Mouse (Mus musculus) stomach, embryonic 16.5 days (tissue): ENCODE data around the gene Txndc2. TPM values are rescaled to one million over a fixed set of nuclear protein-coding genes. Genes with fewer than 3 reads are reported as not detected.

Source experiments
- ATAC-seq: fragments of 200-750 bp; cut with Nextera tagmentation; 2 replicates; pipeline ENCODE4 v1.8.0; 2017; ENCODE audit warnings: moderate number of reproducible peaks, moderate TSS enrichment; ENCODE audit not compliant: insufficient read depth, low FRiP score
- H3K27ac ChIP-seq: fragments of 300-500 bp; sonication (generic); 2 replicates; pipeline ENCODE4 v1.5.1; 2014; ENCODE audit warnings: low read length
- H3K27me3 ChIP-seq: fragments of 300-500 bp; sonication (generic); 2 replicates; pipeline ENCODE4 v1.6.1; 2014; ENCODE audit warnings: low read length, control low read depth, mixed read lengths; ENCODE audit not compliant: control insufficient read depth, insufficient read depth
- H3K36me3 ChIP-seq: fragments of 300-500 bp; sonication (generic); 2 replicates; pipeline ENCODE4 v1.6.1; 2014; ENCODE audit warnings: low read length; ENCODE audit not compliant: control insufficient read depth, insufficient read depth
- H3K4me1 ChIP-seq: fragments of 300-500 bp; sonication (generic); 2 replicates; pipeline ENCODE4 v1.6.1; 2014; ENCODE audit warnings: low read length, control low read depth, mixed read lengths; ENCODE audit not compliant: control insufficient read depth, insufficient read depth
- H3K4me2 ChIP-seq: fragments of 300-500 bp; sonication (generic); 2 replicates; pipeline ENCODE4 v1.6.1; 2014; ENCODE audit warnings: low read depth, low read length, mixed read lengths
- H3K4me3 ChIP-seq: fragments of 300-500 bp; sonication (generic); replicated peaks from 2 replicates; pipeline ENCODE4 v1.5.1; 2014; ENCODE audit warnings: mild to moderate bottlenecking, low read length
- H3K9ac ChIP-seq: fragments of 300-500 bp; sonication (generic); 2 replicates; pipeline ENCODE4 v1.6.1; 2014; ENCODE audit warnings: low read length
- H3K9me3 ChIP-seq: fragments of 300-500 bp; sonication (generic); replicated peaks from 2 replicates; pipeline ENCODE4 v1.6.1; 2016; ENCODE audit warnings: low read length, control low read depth; ENCODE audit not compliant: control insufficient read depth
- WGBS: fragments of 180-500 bp; shearing (Covaris S2); extraction: QIAGEN DNeasy Blood & Tissue Kit; methylation state at CpG from one replicate; pipeline ENCODE4 v1.1.7; 2014; 5-methylcytosine and 5-hydroxymethylcytosine counted together
- polyA plus RNA-seq: library from polyadenylated mRNA; unstranded; fragments of >200 nt; fragmentation: Nextera tagmentation; extraction: Ambion mirVana; gene quantifications from 2 replicates; pipeline ENCODE4 v1.2.1, GENCODE M21; 2015

The Txndc2 gene
- polyA plus RNA-seq, 1 experiment from 2014 or later: not detected

GRCm38 (mm10) chr17:65611721-65612120, 30.2 kb downstream of the Txndc2 start:
- Histone ChIP-seq H3K4me1 (peaks cover 32% of the 10 kb centered on the region), H3K4me2 (peak overlapping the region; percentile 57), H3K27ac (no peak overlapping the region), H3K4me3 (peak overlapping the region; percentile 96), H3K36me3 (no peaks in the 10 kb centered on the region), H3K9ac (peak overlapping the region; percentile 100), H3K27me3 (no peaks in the 10 kb centered on the region), H3K9me3 (no peaks in the 10 kb centered on the region)
- WGBS: 3% methylated on average over 4 of the region's 4 CpGs
- no peak for ATAC-seq

- Histone ChIP-seq H3K4me2 (no peak overlapping the region), H3K27me3 (no peaks in the 10 kb centered on the region), H3K4me3 (no peak overlapping the region), H3K27ac (peak overlapping the region; percentile 2; the same call in 1 of the 2 replicates), H3K9me3 (no peaks in the 10 kb centered on the region), H3K9ac (no peak overlapping the region), H3K4me1 (peaks cover 50% of the 10 kb centered on the region), H3K36me3 (no peaks in the 10 kb centered on the region)
- no peak for ATAC-seq
- 64% methylated on average over 5 of the region's 5 CpGs for WGBS
These were observed 33.2 kb downstream of the Txndc2 start for GRCm38 (mm10) chr17:65608743-65609142.

GRCm38 (mm10) chr17:65608312-65608687, 33.7 kb downstream of the Txndc2 start:
- no peaks in the 10 kb centered on the region for H3K9me3 ChIP-seq
- no peak overlapping the region for H3K9ac ChIP-seq
- no peak; the same call in 1 of the 2 replicates for ATAC-seq
- H3K4me2 ChIP-seq: peak overlapping the region; percentile 30; the same call in 1 of the 2 replicates
- H3K27ac ChIP-seq: peak overlapping the region; percentile 51; the same call in 1 of the 2 replicates
- H3K4me3 ChIP-seq: no peak overlapping the region
- H3K27me3 ChIP-seq: no peaks in the 10 kb centered on the region
- H3K4me1 ChIP-seq: peaks cover 51% of the 10 kb centered on the region
- no peaks in the 10 kb centered on the region for H3K36me3 ChIP-seq
- WGBS: 53% methylated on average over 2 of the region's 2 CpGs

- Histone ChIP-seq H3K4me2 (peak overlapping the region; percentile 30; the same call in 1 of the 2 replicates), H3K9me3 (no peaks in the 10 kb centered on the region), H3K9ac (no peak overlapping the region), H3K36me3 (no peaks in the 10 kb centered on the region), H3K27ac (peak overlapping the region; percentile 51; the same call in 1 of the 2 replicates), H3K4me3 (no peak overlapping the region), H3K27me3 (no peaks in the 10 kb centered on the region), H3K4me1 (peaks cover 51% of the 10 kb centered on the region)
- no peak for ATAC-seq
- WGBS: 41% methylated on average over 7 of the region's 7 CpGs
These were observed 34.2 kb downstream of the Txndc2 start for GRCm38 (mm10) chr17:65607574-65608311.

- Histone ChIP-seq H3K27ac (no peak overlapping the region), H3K27me3 (no peaks in the 10 kb centered on the region), H3K4me1 (peaks cover 49% of the 10 kb centered on the region), H3K9ac (no peak overlapping the region), H3K9me3 (no peaks in the 10 kb centered on the region), H3K4me3 (no peak overlapping the region), H3K4me2 (no peak overlapping the region), H3K36me3 (no peaks in the 10 kb centered on the region)
- ATAC-seq: no peak
- 67% methylated on average over 4 of the region's 4 CpGs for WGBS
These were observed 36.0 kb downstream of the Txndc2 start for GRCm38 (mm10) chr17:65606014-65606413.

- Histone ChIP-seq H3K36me3 (no peaks in the 10 kb centered on the region), H3K9me3 (no peaks in the 10 kb centered on the region), H3K27me3 (no peaks in the 10 kb centered on the region), H3K9ac (no peak overlapping the region), H3K27ac (no peak overlapping the region), H3K4me3 (no peak overlapping the region), H3K4me2 (no peak overlapping the region), H3K4me1 (peaks cover 42% of the 10 kb centered on the region)
- no peak for ATAC-seq
These were observed 37.1 kb downstream of the Txndc2 start for GRCm38 (mm10) chr17:65604892-65605291.

- no peak overlapping the region for H3K4me3 ChIP-seq
- no peak overlapping the region for H3K27ac ChIP-seq
- peaks cover 37% of the 10 kb centered on the region for H3K4me1 ChIP-seq
- ATAC-seq: no peak
- H3K9me3 ChIP-seq: no peaks in the 10 kb centered on the region
- no peak overlapping the region; the same call in 1 of the 2 replicates for H3K9ac ChIP-seq
- no peaks in the 10 kb centered on the region for H3K36me3 ChIP-seq
- H3K4me2 ChIP-seq: no peak overlapping the region
- no peaks in the 10 kb centered on the region for H3K27me3 ChIP-seq
These were observed 37.7 kb downstream of the Txndc2 start for GRCm38 (mm10) chr17:65604315-65604714.

GRCm38 (mm10) chr17:65597857-65598486, 44.0 kb downstream of the Txndc2 start:
- Histone ChIP-seq H3K4me3 (no peak overlapping the region), H3K4me2 (no peak overlapping the region), H3K27ac (no peak overlapping the region), H3K27me3 (no peaks in the 10 kb centered on the region), H3K9me3 (no peaks in the 10 kb centered on the region), H3K36me3 (0 out of 2 replicates have a peak, but pooled peaks cover 3% of the 10 kb centered on the region), H3K9ac (no peak overlapping the region), H3K4me1 (peaks cover 11% of the 10 kb centered on the region)
- no peak for ATAC-seq
- 62% methylated on average over 3 of the region's 3 CpGs for WGBS

GRCm38 (mm10) chr17:65594687-65595086, 47.3 kb downstream of the Txndc2 start:
- Histone ChIP-seq H3K27me3 (no peaks in the 10 kb centered on the region), H3K36me3 (0 out of 2 replicates have a peak, but pooled peaks cover 3% of the 10 kb centered on the region), H3K4me2 (no peak overlapping the region), H3K4me1 (peaks cover 11% of the 10 kb centered on the region), H3K9ac (no peak overlapping the region), H3K9me3 (no peaks in the 10 kb centered on the region), H3K4me3 (no peak overlapping the region), H3K27ac (no peak overlapping the region)
- 88% methylated on average over 8 of the region's 8 CpGs for WGBS
- ATAC-seq: no peak
